Mouse (Mus musculus) neural tube, embryonic 13.5 days (tissue): ENCODE measurements around the gene Atp8b5. TPM values are rescaled to one million over a fixed set of nuclear protein-coding genes. Genes with fewer than 3 reads are reported as not detected.

Experiments used
- ATAC-seq: fragments of 200-750 bp; cut with Nextera tagmentation; 2 replicates; pipeline ENCODE4 v1.8.0; 2017; ENCODE audit warnings: low read depth, mild to moderate bottlenecking, moderate TSS enrichment, moderate library complexity
- H3K27ac ChIP-seq: fragments of 300-500 bp; sonication (generic); replicated peaks from 2 replicates; pipeline ENCODE4 v1.5.1; 2015; ENCODE audit warnings: moderate library complexity, mild to moderate bottlenecking, inconsistent platforms
- H3K27me3 ChIP-seq: fragments of 300-500 bp; sonication (generic); 2 replicates; pipeline ENCODE4 v1.6.1; 2015; ENCODE audit warnings: mild to moderate bottlenecking, inconsistent platforms
- H3K36me3 ChIP-seq: fragments of 300-500 bp; sonication (generic); 2 replicates; pipeline ENCODE4 v1.6.1; 2015; ENCODE audit warnings: mild to moderate bottlenecking, inconsistent platforms
- H3K4me1 ChIP-seq: fragments of 300-500 bp; sonication (generic); replicated peaks from 2 replicates; pipeline ENCODE4 v1.6.1; 2015; ENCODE audit warnings: inconsistent platforms
- H3K4me2 ChIP-seq: fragments of 300-500 bp; sonication (generic); 2 replicates; pipeline ENCODE4 v1.6.1; 2015; ENCODE audit warnings: inconsistent platforms, mild to moderate bottlenecking, moderate library complexity
- H3K4me3 ChIP-seq: fragments of 300-500 bp; sonication (generic); 2 replicates; pipeline ENCODE4 v1.5.1; 2015; ENCODE audit warnings: mild to moderate bottlenecking, inconsistent platforms
- H3K9ac ChIP-seq: fragments of 300-500 bp; sonication (generic); 2 replicates; pipeline ENCODE4 v1.6.1; 2015; ENCODE audit warnings: moderate library complexity, mild to moderate bottlenecking, inconsistent platforms
- H3K9me3 ChIP-seq: fragments of 300-500 bp; sonication (generic); 2 replicates; pipeline ENCODE4 v1.6.1; 2016; ENCODE audit warnings: inconsistent platforms
- WGBS: fragments of 180-500 bp; shearing (Covaris S2); methylation state at CpG from one replicate; pipeline ENCODE4 v1.1.7; 2015; 5-methylcytosine and 5-hydroxymethylcytosine counted together
- polyA plus RNA-seq: library from polyadenylated mRNA; unstranded; fragments of >200 nt; fragmentation: Nextera tagmentation; extraction: Ambion mirVana; gene quantifications from 2 replicates; pipeline ENCODE4 v1.2.1, GENCODE M21; 2015

Gene Atp8b5
- polyA plus RNA-seq, 1 experiment from 2014 or later: 0.33 TPM

- Histone ChIP-seq H3K9me3 (no peaks in the 10 kb centered on the region), H3K27ac (no peak overlapping the region), H3K27me3 (no peaks in the 10 kb centered on the region), H3K4me2 (no peak overlapping the region), H3K9ac (no peak overlapping the region), H3K36me3 (no peaks in the 10 kb centered on the region; the same call in 1 of the 2 replicates), H3K4me3 (no peak overlapping the region), H3K4me1 (peaks cover 59% of the 10 kb centered on the region)
- WGBS: 88% methylated on average over 10 of the region's 10 CpGs
- no peak for ATAC-seq
Observed at GRCm38 (mm10) chr4:43401486-43401885, 134.5 kb downstream of the Atp8b5 start.

DNA sequence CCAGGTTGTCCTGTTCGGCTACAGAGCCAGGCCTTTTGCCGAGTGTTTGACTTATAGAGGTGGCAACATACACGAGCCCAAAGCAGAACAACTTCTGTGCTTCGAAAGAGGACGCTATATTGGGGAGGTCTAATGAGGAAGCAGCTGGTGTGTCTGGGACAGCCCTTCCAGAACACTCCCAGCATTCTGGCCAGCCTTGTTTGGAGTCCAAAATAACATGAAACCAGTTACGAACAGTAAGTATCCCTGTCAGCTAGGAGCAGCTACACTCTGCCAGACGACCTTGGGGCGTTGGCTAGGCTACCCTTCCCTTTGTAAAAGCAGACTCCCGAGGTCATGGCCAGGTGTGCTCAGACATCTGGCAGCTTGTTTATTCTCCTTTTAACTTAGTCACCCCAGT, 135.3 kb downstream of the Atp8b5 start:
- no peak overlapping the region for H3K9ac ChIP-seq
- ATAC-seq: no peak
- H3K27ac ChIP-seq: no peak overlapping the region
- no peaks in the 10 kb centered on the region; the same call in 1 of the 2 replicates for H3K36me3 ChIP-seq
- H3K4me2 ChIP-seq: no peak overlapping the region
- H3K27me3 ChIP-seq: no peaks in the 10 kb centered on the region
- H3K9me3 ChIP-seq: no peaks in the 10 kb centered on the region
- H3K4me1 ChIP-seq: peaks cover 61% of the 10 kb centered on the region
- WGBS: 84% methylated on average over 9 of the region's 9 CpGs
- no peak overlapping the region for H3K4me3 ChIP-seq

DNA sequence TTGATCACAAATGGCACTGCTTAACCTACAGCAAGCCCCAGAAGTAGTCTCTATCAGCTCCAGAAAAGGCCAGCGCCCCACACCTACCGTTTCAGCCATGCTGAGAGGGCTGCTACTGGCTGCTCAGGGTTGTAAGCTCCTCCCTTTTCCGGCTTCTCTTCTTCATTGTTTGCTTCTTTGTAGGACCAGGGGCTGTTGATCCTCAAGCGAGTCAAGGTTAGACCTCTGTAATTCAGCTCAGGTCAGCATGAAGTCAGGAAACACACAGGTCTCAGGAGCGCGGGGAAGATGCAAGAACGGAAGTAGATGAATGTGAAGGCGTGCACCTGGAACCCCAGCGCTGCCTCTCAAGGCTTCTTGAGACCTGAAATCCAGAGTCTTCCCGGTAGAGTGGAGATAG, 137.7 kb downstream of the Atp8b5 start:
- WGBS: 89% methylated on average over 10 of the region's 10 CpGs
- no peaks in the 10 kb centered on the region for H3K9me3 ChIP-seq

GRCm38 (mm10) chr4:43406162-43406971, 139.4 kb downstream of the Atp8b5 start:
- H3K36me3 ChIP-seq: peaks cover 2% of the 10 kb centered on the region
- peak overlapping the region; percentile 97 for H3K27ac ChIP-seq
- H3K9ac ChIP-seq: peak overlapping the region; percentile 92
- ATAC-seq: peak; percentile 97
- peak overlapping the region; percentile 64 for H3K4me3 ChIP-seq
- no peaks in the 10 kb centered on the region for H3K27me3 ChIP-seq
- peak overlapping the region; percentile 81 for H3K4me2 ChIP-seq
- no peaks in the 10 kb centered on the region for H3K9me3 ChIP-seq
- 2% methylated on average over 28 of the region's 28 CpGs for WGBS
- peaks cover 57% of the 10 kb centered on the region for H3K4me1 ChIP-seq

More for the DNA sequence above, 137.7 kb downstream of the Atp8b5 start:
- Histone ChIP-seq H3K9ac (no peak overlapping the region), H3K27ac (no peak overlapping the region), H3K36me3 (no peaks in the 10 kb centered on the region; the same call in 1 of the 2 replicates), H3K27me3 (no peaks in the 10 kb centered on the region), H3K4me3 (no peak overlapping the region), H3K4me1 (peaks cover 59% of the 10 kb centered on the region), H3K4me2 (no peak overlapping the region)
- no peak for ATAC-seq

- H3K27ac ChIP-seq: peak overlapping the region; percentile 97
- H3K36me3 ChIP-seq: peaks cover 4% of the 10 kb centered on the region
- ATAC-seq: peak; percentile 66
- H3K9me3 ChIP-seq: no peaks in the 10 kb centered on the region
- WGBS: 59% methylated on average over 12 of the region's 12 CpGs
- H3K4me2 ChIP-seq: peak overlapping the region; percentile 81
- peak overlapping the region; percentile 92 for H3K9ac ChIP-seq
- H3K27me3 ChIP-seq: no peaks in the 10 kb centered on the region
- H3K4me3 ChIP-seq: peak overlapping the region; percentile 64
- peaks cover 50% of the 10 kb centered on the region for H3K4me1 ChIP-seq
Observed at GRCm38 (mm10) chr4:43407071-43407920, 140.3 kb downstream of the Atp8b5 start.

DNA sequence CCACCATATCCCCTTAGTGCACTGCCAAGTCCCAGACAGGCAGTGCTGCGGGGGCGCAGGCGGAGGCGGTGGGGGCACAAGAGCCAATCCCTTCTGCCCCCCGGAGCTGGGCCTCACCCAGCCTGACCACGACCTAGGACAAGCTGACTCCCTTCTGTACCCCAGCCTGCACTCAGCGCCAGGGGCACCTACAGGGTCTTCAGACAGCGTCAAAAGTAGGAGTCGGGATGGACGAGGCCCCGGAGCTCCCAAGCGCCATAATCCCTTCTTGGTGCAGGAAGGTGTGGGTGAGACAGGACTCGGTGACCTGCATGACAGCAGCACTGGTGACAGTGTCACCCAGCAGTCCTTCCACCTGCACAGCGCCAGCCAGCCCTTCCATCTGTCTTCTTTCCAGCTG, 147.8 kb downstream of the Atp8b5 start:
- no peak for ATAC-seq
- Histone ChIP-seq H3K9ac (no peak overlapping the region), H3K4me3 (no peak overlapping the region), H3K36me3 (peaks cover 59% of the 10 kb centered on the region), H3K27me3 (no peaks in the 10 kb centered on the region), H3K27ac (no peak overlapping the region), H3K4me1 (peaks cover 40% of the 10 kb centered on the region), H3K4me2 (no peak overlapping the region), H3K9me3 (no peaks in the 10 kb centered on the region)
- 91% methylated on average over 14 of the region's 14 CpGs for WGBS

GRCm38 (mm10) chr4:43415221-43416070, 148.5 kb downstream of the Atp8b5 start:
- Histone ChIP-seq H3K4me2 (no peak overlapping the region), H3K27me3 (no peaks in the 10 kb centered on the region), H3K4me3 (no peak overlapping the region), H3K4me1 (peaks cover 37% of the 10 kb centered on the region), H3K27ac (no peak overlapping the region), H3K36me3 (peaks cover 64% of the 10 kb centered on the region), H3K9me3 (no peaks in the 10 kb centered on the region), H3K9ac (no peak overlapping the region)
- no peak for ATAC-seq
- WGBS: 91% methylated on average over 29 of the region's 29 CpGs

GRCm38 (mm10) chr4:43416071-43416490, 149.1 kb downstream of the Atp8b5 start:
- Histone ChIP-seq H3K4me1 (peaks cover 32% of the 10 kb centered on the region), H3K9ac (no peak overlapping the region), H3K27ac (no peak overlapping the region), H3K4me3 (no peak overlapping the region), H3K4me2 (no peak overlapping the region), H3K36me3 (peaks cover 65% of the 10 kb centered on the region), H3K27me3 (no peaks in the 10 kb centered on the region), H3K9me3 (no peaks in the 10 kb centered on the region)
- no peak for ATAC-seq
- WGBS: 93% methylated on average over 22 of the region's 22 CpGs

GRCm38 (mm10) chr4:43417269-43418062, 150.5 kb downstream of the Atp8b5 start:
- Histone ChIP-seq H3K36me3 (peaks cover 75% of the 10 kb centered on the region), H3K4me1 (peaks cover 28% of the 10 kb centered on the region), H3K27me3 (peaks cover 9% of the 10 kb centered on the region), H3K9ac (peak overlapping the region; percentile 22; the same call in 1 of the 2 replicates), H3K27ac (no peak overlapping the region), H3K4me2 (no peak overlapping the region), H3K4me3 (no peak overlapping the region), H3K9me3 (no peaks in the 10 kb centered on the region)
- 78% methylated on average over 16 of the region's 16 CpGs for WGBS
- no peak for ATAC-seq

- Histone ChIP-seq H3K4me1 (peaks cover 26% of the 10 kb centered on the region), H3K27ac (no peak overlapping the region), H3K9ac (0 out of 2 replicates have a peak overlapping the region, but pooled peaks have one; percentile 5), H3K9me3 (no peaks in the 10 kb centered on the region), H3K4me3 (no peak overlapping the region), H3K4me2 (no peak overlapping the region), H3K27me3 (peaks cover 18% of the 10 kb centered on the region), H3K36me3 (peaks cover 85% of the 10 kb centered on the region)
- WGBS: 80% methylated on average over 4 of the region's 4 CpGs
- ATAC-seq: no peak
Observed at GRCm38 (mm10) chr4:43418450-43418849, 151.5 kb downstream of the Atp8b5 start.
